12 mouse cellular contexts compared by ENCODE assay signal in the genomic region with DNA sequence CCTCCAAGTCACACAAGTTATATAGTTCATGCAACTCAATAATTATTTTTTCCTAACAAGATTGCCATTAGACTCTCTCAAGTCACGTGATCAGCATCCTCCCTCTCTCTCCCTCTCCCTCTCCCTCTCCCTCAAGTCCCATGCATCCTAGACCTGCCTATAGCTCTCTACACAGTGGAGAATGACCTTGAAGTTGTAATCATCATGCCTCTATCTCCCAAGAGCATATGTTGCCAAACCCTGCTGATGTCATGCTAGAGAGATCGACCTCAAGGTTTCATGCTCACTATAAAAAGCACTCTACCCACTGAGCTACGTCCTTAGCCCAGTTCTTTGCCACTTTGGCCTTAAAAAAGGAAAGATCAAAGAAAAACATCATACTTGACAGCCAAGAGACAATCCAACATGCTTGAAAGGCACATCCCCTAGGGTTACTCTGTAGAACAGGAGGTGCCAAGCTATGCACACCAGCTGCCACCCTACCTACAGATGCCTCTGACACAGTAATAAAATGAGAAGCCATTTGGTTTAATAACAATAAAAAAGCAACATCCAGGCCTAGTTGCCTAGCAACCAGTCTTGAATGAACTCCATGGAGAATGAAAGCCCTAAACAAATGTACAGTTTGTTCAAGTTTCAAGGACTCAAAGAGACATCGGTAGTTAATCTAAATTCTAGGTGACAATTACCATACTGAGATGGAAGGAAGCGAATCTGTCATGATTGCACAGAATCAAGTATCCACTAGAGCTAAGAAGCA.
DNase-seq lines count a peak whose midpoint lies in the region; ATAC-seq and TF ChIP-seq lines count a peak whose summit lies in the region.
"Had no signal": no experiment of that assay in that cellular context is flagged by ENCODE, and none has a peak within 500 bp of the region (broad histone marks: within the 10 kb centered on the region; RNA-seq: fewer than 3 reads in every experiment).

No protein-coding gene starts in this region.

- no peak overlapping the region for H3K4me3 ChIP-seq in hindbrain, postnatal 0 days (ENCODE audit: low read length)
- H3K4me3 ChIP-seq: myocyte had no signal

- H3K9ac ChIP-seq in hindbrain, postnatal 0 days (replicated peaks; ENCODE audit: low read length): no peak overlapping the region
- H3K9ac ChIP-seq: lung, embryonic 14.5 days had no signal

- peak overlapping the region; percentile 29; the same call in 1 of the 2 replicates for H3K27ac ChIP-seq in hindbrain, postnatal 0 days

- H3K9me3 ChIP-seq in hindbrain, postnatal 0 days (ENCODE audit: low read length): no peaks in the 10 kb centered on the region
- H3K9me3 ChIP-seq: G1E had no signal

- 38% methylated on average over 5 of the region's 5 CpGs for WGBS in hindbrain, postnatal 0 days

- intact Hi-C loops in heart, postnatal 36 days (cut with DNase I): no loop called here

- peak; percentile 58 for ATAC-seq in hindbrain, postnatal 0 days
- ATAC-seq in megakaryocyte-erythroid progenitor cell, adult 5-6 weeks (replicated peaks; ENCODE audit: low FRiP score, low TSS enrichment, poor library complexity, severe bottlenecking): peak; percentile 34; the same call in 1 of the 2 replicates

- TF ChIP-seq CTCF in hindbrain, postnatal 0 days (IDR thresholded peaks at IDR 0.05; ENCODE audit: low read depth): no peak

- 0 out of 2 replicates have a peak, but pooled peaks cover 5% of the 10 kb centered on the region for H3K4me1 ChIP-seq in hindbrain, postnatal 0 days (ENCODE audit: insufficient read depth, low read length)

- H3K36me3 ChIP-seq in hindbrain, postnatal 0 days (ENCODE audit: insufficient read depth, low read length): no peaks in the 10 kb centered on the region

- H3K27me3 ChIP-seq in hindbrain, postnatal 0 days (ENCODE audit: insufficient read depth, low read length): no peaks in the 10 kb centered on the region

- peak; percentile 55 for DNase-seq in R1 (ENCODE audit: low read depth, low spot score)
- DNase-seq in brain, embryonic 18.5 days (ENCODE audit: low read depth, low spot score): peak; percentile 14
- DNase-seq in hindbrain, postnatal 0 days (ENCODE audit: low spot score): peak; percentile 67
- no peak for DNase-seq in heart, postnatal 36 days
- DNase-seq in ovary, postnatal 36 days (ENCODE audit: low spot score): no peak
- DNase-seq in spleen, postnatal 10 days (ENCODE audit: low spot score in 2 of 2): no peak
- DNase-seq: kidney, postnatal 4 days; lung, embryonic 14.5 days; thymus, postnatal 4 days had no signal

- no peak overlapping the region for H3K4me2 ChIP-seq in hindbrain, postnatal 0 days (ENCODE audit: low read depth, low read length)
- H3K4me2 ChIP-seq: lung, embryonic 14.5 days had no signal

Comparison
In these comparisons a context has a peak if more than half of its experiments do, and no peak if none do; other contexts are left out.
1. DNase-seq: peak in R1 (single experiment), brain, embryonic 18.5 days (single experiment) and hindbrain, postnatal 0 days (single experiment); none in heart, postnatal 36 days (0 of 2), ovary, postnatal 36 days (single experiment) and spleen, postnatal 10 days (0 of 2).